Mouse (Mus musculus) c-Kit-positive CD71-negative TER-119-negative erythroid progenitor cells, embryonic 14.5 days (primary cell): ENCODE measurements around the gene Rapgef5.

Experiments
- DNase-seq: peaks from one replicate; pipeline ENCODE4 v3.0.0-alpha.2; 2013; ENCODE audit warnings: low read depth

The Rapgef5 gene

DNA sequence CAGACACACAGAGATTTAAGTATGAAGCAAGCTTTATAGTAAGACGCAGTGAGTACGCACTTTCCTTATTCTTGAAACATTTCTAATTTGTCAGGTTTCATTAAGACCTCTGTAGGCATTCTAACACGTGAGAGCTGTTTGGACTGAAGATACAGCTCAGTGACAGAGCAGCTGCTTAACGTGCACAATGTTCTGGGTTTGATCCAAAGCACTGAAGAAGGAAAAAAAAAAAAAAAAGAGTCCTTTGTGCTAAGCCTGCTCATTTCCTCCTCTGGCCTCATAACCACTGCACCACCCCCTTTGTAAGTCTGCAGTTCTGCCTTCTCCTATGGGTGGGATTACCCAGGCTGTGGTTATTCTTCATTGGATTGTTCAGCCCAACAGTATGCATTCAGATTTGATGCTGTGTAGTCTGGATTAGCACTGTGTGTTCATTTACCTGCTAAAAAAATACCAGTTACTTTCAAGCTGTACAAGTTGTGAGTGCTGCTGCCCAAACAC, 103.3 kb downstream of the Rapgef5 start:
- DNase-seq = no peak

DNA sequence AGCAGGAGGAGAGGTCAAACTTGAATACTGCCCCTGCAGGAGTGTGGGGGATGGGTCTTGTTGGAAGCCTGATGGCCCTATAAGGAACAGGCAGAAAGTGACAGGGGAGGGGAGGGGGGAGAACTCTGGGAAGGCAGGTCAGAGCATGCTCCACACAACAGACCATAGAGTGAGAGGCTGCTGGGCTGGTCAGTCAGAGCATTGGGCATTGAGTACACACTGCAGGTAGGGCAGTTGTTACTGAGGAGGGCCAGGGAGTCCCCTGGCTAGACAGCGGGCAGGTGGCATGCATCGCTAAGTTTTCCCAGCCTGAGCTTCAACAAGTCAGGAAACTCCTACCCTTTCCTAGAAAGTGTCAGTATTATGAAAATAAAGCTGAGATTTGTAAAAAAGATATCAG, 106.7 kb downstream of the Rapgef5 start:
- DNase-seq = no peak

DNA sequence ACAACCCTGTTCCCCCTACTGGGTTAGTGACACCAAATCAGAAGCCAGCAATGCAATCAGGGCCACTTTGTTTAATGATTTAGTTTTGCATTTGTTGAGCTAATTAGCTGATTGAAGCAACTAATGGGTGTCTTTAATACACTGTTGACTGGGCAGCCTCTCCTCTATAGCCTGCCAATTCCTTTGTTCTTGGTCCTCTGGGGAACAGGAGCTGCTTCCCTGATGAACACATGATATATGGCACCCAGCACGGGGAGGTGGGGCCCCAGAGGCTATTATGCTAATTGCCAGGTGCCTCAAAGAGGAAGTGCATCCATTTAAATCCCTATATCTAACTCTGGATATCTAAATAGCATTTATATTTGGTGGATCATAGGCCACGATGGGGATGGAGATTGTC, 111.0 kb downstream of the Rapgef5 start:
- no peak for DNase-seq

DNA sequence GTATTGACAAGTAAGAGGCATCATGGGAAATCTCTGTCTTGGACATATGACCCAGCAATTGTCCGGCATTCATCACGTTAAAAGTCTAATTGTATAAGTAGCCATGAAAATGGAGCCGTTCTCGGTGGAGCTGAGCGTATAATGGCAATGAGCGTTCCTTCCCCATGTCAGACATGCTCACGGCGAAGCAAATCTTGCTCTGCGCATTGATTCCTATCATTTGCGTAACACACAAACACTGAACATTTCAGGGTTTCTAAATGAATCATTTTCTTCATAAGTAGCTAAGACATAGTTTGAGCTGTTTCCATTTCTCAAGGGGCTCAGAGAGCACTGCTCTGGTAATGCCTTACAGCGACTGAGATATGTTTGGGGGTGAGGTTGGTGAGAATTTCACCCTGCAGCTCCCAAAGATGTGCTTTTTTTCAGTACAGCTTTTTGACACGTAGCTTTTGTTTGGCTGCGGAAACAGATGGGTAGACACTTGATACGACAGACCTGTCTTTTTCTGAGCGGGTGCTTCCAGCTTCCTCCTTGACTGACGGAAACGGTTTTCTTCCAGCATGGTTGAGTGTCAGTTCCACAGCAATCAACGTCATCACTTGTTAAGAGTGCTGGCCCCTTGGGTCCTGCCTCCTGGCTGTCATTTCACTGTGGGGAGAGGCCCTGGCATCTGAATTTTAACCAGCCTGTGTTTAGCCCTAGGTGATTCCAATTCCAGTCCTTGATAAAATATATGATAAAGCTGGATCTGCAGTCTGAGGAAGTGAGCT, 112.2 kb downstream of the Rapgef5 start:
- DNase-seq = no peak

DNA sequence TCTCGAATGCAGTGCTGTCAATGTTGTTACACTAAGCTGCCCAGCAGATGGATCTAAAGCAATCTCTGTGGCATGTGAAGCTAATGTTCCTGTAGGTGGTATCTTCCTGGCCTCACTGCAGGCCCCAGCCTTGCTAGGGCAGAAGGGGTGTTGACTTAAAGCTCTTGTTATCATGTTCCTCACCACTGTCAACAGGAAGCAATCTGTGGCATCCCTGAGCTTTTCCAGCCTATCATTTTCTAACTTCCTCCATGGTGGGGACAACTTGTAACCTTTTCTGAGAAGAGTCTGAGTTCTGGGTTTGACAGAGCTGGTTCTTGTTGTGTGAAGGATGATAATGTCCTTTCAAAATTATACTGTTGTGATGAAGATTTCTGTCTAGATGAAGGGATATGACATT, 115.9 kb downstream of the Rapgef5 start:
- DNase-seq = no peak

DNA sequence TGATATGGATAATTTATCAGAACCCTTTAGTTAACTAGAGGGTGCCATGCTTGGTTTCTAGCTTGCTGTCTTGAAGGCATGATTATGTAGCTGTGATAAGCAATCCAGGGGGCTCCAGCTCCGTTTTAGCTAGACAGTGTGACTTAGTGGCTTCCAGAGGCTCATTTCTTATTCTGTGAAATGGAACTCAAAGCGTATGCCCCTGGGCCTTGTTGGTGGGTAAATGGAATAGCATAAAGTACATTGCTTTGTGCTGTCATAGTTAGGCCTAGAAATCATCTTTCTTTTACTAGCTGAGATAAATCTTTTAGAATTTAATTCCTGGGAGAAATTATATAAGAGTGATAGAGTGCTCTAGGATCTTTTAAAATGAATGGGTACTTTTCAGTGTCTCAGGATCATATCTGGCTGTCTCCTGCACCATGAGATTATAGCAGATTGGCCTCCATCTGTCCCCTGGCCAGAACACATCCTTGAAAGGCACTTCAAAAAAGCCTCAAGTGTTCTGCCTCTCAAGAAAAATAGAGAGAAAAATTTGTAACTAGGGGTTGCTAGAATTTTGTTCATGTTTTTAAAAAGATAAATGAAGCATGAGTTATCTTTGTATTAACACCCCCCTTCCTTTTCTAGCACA, 120.0 kb downstream of the Rapgef5 start:
- DNase-seq = no peak

DNA sequence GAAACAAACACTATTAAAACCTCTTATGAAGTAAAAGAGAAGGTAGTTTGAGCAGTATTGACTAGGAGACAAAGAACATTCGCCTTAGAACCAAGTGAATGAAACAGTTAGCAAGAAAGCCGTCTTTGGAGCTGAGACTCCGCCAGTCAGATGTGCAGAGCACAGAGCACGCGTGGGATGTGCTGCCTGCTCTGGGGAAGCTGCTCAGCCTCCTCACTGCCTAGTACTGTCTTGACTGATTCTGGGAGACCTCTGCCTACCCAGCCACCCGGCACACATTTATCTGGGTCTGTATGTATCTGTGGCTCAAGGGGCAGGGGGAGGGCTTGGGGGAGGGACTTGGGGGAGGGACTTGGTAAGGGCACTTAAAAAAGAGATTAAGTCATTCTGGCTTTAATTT, 120.7 kb downstream of the Rapgef5 start:
- DNase-seq = no peak

DNA sequence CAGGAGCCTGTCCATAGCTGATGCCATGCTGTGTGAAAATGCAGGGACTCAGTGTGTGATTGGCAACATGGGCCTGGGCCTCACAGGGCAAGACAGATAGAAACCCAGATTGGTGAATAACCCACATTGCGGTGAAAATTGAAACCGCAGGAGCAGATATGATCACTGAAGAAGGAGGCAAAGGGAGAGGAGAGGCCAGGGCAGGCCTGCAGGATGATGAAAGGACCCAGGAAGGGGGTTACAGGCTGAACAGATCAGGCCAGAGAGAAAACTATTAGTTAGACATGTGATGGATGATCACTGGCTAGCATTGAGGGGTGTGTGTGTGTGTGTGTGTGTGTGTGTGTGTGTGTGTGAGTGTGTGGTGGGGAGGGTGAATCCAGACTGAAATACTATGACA, 122.6 kb downstream of the Rapgef5 start:
- no peak for DNase-seq

DNA sequence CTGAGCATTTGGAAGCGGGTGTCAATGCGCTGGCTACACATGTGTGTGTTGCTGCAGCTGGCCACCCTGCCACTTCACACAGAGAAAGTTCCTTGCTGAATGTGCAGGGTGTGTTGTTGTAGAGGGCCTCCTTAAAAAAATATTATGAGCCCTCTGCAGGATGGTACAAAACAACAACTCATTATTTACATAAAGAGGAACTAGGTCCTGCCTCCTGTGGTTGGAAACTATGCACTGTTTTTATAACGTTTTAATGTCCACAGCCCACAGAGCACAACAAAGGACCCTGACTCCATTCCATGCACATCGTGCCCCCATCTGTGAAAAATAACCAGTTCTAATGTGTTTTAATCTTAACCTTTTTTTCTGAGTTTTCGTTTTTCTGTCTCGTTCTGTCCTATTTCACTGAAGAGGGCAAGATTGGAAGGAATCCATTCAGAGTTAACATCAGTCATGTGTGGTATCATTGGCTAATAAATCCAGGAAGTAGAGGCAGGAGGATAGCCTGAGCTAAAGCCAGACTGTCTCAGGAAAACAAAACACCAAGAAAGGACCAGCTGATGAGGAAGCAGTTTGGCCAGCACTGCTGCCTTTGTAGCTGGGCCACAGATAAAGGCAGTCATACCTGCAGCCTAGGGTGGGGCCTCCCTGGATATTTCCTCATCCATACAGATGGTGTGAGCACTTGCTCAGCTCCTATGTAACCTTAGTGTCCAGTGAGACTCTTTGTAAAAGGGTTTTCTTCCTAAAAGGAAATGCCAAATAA, 123.3 kb downstream of the Rapgef5 start:
- DNase-seq = no peak

DNA sequence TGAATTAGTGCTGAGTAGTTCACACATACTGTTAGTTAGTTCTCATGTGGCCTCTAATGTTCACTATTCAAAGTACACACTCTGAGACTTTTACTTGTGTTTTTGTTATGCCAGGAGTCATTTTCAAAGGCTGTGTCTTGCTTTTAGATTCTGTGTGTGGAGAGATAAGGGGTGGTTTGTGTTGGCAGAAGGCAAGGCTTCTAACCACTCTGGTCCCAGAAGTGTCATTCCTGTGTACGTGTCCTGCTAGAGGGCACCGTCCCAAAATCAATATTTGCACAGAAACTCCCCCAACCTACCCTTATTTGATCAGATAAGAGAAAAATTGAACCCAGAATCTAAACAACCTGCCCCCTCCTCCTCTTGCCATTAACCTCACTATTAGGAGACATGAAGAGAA, 126.2 kb downstream of the Rapgef5 start:
- DNase-seq = no peak

DNA sequence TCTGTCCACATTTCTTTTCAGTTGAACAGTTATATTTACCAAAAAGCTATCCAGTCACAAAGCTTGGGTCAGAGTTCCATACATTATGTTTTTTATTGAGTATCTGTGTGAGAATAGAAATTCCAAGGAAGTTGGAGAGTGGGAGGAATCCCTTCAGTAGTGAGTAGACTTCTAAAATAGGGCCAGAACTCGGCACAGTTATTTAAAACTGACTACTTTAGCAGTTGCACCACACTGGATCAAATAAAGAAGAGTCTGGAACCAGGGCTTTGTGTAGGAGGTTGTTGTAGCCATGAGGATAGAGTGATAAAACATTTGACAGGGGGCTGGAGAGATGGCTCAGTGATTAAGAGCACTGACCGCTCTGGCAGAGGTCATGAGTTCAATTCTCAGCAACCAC, 129.5 kb downstream of the Rapgef5 start:
- DNase-seq = no peak

DNA sequence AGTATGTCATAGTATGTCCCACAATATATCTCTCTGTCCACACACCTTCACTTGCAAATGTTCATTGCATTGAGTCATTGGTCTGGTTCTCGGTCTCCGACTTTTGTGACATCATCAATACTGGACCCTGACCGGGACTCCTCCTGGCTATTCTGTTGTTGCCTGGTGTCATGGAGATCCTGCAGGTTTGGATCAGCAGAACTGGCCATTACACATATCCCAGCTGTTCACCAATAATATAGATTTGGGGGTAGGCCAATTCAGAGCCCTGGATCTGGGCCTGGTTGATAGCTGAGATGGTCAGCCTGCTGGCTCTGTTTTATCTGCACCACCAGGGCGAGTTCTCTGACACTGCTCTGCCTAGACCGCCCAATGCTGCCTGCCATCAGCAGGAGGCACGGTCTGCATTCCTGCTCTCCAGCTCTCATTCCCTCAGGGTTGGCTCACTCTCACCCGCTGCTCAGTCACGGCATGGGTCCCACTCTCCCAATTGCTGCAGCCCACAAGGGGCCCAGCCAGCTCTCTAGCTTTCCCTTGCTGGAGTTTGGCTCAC, 137.7 kb downstream of the Rapgef5 start:
- DNase-seq = no peak

DNA sequence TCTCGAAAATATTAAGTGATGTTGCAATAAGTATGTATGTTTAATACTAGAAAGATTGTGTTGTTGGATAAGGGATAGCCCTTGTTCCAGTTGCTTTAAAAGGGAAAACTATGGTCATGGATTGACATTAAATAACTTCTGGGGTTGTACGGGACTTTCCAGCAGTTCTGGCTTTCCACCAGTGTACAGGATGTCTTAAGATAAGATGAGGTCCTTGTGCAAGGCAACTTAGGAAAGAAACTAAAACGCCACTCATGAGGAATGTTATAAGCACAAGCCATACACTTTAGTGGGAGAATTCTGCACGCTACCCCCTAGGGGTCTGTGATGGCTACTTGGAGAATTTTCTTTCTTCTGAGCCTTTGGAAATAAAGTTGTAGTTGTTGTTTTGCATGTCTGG, 140.7 kb downstream of the Rapgef5 start:
- DNase-seq = no peak

DNA sequence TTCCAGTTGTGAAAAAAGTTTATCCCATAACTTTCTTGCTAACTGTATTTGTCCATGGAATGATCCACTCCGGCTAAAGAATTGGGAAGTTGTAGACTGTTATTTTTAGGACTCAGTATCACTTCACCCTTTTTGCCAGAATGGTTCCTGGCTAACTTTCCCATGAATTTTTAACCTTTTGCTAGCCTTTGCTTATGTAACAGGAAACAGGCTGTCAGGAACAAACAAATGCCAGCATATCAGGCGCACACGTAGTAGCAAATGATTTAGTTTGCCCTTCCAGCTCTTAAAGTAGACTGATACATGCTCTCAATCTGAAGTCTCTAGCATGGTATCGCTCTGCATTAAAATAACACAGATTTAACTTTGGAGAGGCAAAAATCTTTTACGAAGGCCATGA, 141.5 kb downstream of the Rapgef5 start:
- no peak for DNase-seq

DNA sequence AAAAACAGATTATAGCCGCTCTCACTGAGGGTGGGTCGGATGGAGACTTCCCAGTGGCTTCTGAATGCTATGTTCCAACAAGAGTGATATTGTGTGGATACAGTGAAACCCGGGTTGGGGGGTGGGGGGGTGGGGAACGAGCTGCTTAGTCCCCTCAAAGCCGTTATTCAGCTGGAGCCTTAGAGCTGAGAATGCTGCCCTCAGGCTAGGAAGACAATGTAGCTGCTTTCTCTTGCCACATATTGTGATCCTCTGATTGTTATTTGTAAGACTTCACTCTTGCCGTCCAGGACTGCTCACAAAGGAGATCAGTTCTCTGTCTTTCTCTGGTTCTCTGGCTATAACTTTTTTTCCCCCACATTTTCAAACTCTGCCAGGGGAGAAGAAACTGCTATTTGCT, 142.5 kb downstream of the Rapgef5 start:
- no peak for DNase-seq

DNA sequence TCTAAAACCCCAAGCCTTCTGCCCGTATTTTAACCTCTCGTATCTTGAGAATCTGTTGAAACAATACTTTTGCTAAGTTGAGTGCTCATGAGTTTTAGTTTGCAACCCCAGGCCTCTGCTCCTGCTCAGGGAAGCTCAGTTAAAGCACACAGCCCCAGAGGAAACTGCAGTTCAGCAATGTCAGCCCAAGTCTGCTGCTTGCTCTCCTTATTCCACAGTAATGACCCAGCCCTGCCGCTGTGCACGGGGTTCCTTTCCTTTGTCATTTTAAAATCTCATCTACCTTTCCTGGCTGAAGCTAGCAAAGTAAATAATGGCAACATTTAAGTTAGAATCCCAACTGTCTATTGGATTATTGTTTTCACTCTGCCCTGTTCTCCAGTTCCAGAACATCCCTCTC, 144.1 kb downstream of the Rapgef5 start:
- DNase-seq = no peak

DNA sequence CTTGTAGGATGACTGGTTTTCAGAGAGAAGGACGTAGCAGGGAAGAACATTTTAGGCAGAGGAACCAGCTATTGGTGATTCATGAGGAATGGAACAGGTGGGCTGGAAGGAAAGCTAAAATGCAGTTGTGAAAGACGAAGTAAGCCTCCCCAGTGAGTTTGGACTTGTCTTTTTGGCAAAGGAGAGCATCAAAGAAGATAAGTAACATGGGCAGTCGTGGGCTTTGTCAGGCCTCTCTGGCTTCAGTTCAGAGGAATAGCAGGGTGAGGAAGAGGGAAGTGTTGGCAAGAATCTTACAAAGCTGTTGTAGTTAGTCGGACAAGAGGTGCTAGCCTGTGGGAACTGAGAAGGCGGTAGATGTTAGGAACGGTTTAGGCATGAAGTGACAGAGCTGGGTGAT, 145.6 kb downstream of the Rapgef5 start:
- no peak for DNase-seq

DNA sequence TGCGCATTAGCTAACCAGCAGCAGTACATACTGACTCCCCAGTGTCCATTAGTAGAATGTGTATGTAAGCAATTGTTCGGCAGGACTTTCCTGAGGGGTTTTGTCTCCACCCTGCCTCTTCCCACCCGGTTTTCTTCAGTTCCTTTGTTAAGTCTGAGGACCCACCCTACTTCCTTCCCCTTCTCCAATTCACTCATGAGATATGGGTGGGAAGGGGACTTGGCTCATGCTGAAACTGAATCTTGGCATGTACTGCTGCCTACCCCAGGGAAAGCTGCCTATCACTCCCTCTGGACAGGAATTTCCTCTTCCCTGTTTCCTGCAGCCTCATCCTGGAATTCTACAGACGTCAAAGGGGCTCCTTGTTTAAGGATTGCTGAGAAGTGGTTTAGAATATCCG, 147.4 kb downstream of the Rapgef5 start:
- DNase-seq = no peak

DNA sequence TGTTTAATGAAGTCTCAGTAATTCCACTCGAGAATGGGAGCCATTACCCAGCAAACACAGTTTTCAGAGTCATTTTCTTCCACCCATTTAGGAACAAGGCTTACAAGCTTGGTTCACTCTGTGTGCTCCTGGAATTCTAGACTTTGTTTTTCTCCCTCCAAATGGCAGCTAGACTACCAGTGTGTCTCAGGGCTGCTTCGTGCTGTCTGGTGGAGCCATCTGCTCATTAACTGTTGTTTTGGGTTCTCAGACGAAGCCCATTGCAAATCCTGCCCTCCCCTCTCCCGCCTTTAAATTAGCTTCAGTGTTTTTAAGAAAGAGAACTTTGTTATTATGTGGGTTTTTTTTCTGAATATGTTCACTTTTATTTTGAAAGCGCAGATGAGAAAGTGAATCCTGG, 148.4 kb downstream of the Rapgef5 start:
- no peak for DNase-seq

DNA sequence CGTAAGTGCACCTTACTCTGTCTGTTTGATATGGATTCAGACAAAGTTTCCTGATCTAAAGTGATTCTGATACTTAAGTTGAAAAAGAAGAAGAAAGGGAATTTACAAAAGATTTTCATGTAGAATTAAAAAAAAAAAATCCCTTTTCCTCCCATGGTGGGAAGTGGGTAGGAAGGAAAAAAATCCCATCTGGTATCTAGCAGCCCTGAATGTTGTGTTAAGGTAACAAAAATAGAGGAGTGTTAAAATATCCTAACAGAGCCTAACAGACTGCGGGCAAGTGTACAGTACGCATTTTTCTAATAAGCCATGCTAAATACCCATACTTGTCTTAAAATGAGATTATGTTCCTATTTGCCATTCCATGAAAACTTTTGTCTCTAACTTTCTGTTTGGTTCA, 150.1 kb downstream of the Rapgef5 start:
- no peak for DNase-seq

DNA sequence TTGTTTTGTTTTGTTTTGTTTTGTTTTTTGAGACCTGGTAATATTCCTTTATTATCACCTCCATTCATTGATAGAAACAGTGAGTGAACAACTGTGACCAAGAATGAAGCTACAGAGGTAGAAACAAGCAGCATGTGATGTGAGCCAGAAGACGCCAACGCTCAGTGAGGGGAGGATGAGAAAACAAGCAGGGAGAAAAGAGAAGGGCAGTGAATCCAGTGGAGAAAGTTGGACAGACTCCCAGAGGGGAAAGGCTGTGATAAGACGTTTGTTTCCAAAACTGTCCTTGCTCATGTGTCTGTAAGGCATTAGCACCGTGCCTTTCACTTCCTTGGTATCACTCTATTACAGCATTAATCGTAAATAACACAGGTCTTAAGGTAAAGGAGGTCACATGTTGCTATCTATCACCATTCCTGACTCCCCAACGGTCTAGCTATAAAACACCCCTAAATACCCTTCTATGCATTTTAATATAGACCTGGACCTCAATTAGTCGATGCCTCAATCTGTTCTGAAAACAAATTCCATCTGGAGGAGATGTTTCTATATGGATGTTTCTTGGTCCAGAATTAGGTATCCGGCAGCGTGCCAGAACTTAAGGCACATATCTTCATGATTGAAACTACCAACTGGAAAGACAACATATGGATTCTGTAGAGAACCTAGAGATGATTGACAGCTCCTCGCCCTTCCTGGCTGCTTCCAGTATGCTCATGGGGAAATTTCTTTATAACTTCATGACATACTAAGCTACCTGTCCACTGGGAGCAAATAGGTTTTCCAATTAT, 153.5 kb downstream of the Rapgef5 start:
- no peak for DNase-seq

DNA sequence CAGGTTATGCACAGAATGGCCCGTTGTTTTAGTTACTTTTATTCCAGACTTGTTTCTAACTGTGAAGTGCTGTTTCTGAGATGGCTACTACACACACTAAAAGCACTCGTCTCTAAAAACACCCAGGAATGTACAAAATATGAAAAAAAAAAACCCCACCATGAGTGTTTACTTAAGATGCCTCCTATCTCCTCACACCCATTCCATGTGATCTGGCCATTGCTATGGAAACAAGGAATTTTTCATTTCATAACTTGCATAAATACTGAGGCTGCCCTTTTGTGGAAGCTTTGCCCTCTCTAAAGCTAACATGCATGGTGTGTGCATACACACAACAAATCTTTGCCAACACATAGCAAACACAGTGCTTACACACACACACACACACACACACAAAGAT, 156.9 kb downstream of the Rapgef5 start:
- no peak for DNase-seq
